Mouse (Mus musculus) forebrain, embryonic 13.5 days (tissue): ENCODE results near the gene Ptprd. TPM values are rescaled to one million over a fixed set of nuclear protein-coding genes. Genes with fewer than 3 reads are reported as not detected.

Experiments used
- ATAC-seq: fragments of 200-750 bp; cut with Nextera tagmentation; 2 replicates; pipeline ENCODE4 v1.8.0; 2017
- H3K27ac ChIP-seq: fragments of 300-500 bp; sonication (generic); 2 replicates; pipeline ENCODE4 v1.5.1; 2015; ENCODE audit warnings: inconsistent platforms, mild to moderate bottlenecking, moderate library complexity
- H3K27me3 ChIP-seq: fragments of 300-500 bp; sonication (generic); 2 replicates; pipeline ENCODE4 v1.6.1; 2015; ENCODE audit warnings: mild to moderate bottlenecking, inconsistent platforms
- H3K36me3 ChIP-seq: fragments of 300-500 bp; sonication (generic); 2 replicates; pipeline ENCODE4 v1.6.1; 2015; ENCODE audit warnings: mild to moderate bottlenecking, inconsistent platforms; ENCODE audit not compliant: poor library complexity, severe bottlenecking
- H3K4me1 ChIP-seq: fragments of 300-500 bp; sonication (generic); 2 replicates; pipeline ENCODE4 v1.6.1; 2015; ENCODE audit warnings: inconsistent platforms
- H3K4me2 ChIP-seq: fragments of 300-500 bp; sonication (generic); 2 replicates; pipeline ENCODE4 v1.6.1; 2015; ENCODE audit warnings: inconsistent platforms, mild to moderate bottlenecking, moderate library complexity
- H3K4me3 ChIP-seq: fragments of 300-500 bp; sonication (generic); 2 replicates; pipeline ENCODE4 v1.5.1; 2015; ENCODE audit warnings: mild to moderate bottlenecking, inconsistent platforms
- H3K9ac ChIP-seq: fragments of 300-500 bp; sonication (generic); 2 replicates; pipeline ENCODE4 v1.6.1; 2015; ENCODE audit warnings: mild to moderate bottlenecking, inconsistent platforms
- H3K9me3 ChIP-seq: fragments of 300-500 bp; sonication (generic); replicated peaks from 2 replicates; pipeline ENCODE4 v1.6.1; 2016; ENCODE audit warnings: inconsistent platforms
- WGBS: fragments of 180-500 bp; shearing (Covaris S2); methylation state at CpG from one replicate; pipeline ENCODE4 v1.1.7; 2015; 5-methylcytosine and 5-hydroxymethylcytosine counted together
- polyA plus RNA-seq: library from polyadenylated mRNA; unstranded; fragments of >200 nt; fragmentation: Nextera tagmentation; extraction: Ambion mirVana; gene quantifications from 2 replicates; pipeline ENCODE4 v1.2.1, GENCODE M21; 2015

The Ptprd gene
- 53.8 and 56.5 TPM in 2 replicates for polyA plus RNA-seq

DNA sequence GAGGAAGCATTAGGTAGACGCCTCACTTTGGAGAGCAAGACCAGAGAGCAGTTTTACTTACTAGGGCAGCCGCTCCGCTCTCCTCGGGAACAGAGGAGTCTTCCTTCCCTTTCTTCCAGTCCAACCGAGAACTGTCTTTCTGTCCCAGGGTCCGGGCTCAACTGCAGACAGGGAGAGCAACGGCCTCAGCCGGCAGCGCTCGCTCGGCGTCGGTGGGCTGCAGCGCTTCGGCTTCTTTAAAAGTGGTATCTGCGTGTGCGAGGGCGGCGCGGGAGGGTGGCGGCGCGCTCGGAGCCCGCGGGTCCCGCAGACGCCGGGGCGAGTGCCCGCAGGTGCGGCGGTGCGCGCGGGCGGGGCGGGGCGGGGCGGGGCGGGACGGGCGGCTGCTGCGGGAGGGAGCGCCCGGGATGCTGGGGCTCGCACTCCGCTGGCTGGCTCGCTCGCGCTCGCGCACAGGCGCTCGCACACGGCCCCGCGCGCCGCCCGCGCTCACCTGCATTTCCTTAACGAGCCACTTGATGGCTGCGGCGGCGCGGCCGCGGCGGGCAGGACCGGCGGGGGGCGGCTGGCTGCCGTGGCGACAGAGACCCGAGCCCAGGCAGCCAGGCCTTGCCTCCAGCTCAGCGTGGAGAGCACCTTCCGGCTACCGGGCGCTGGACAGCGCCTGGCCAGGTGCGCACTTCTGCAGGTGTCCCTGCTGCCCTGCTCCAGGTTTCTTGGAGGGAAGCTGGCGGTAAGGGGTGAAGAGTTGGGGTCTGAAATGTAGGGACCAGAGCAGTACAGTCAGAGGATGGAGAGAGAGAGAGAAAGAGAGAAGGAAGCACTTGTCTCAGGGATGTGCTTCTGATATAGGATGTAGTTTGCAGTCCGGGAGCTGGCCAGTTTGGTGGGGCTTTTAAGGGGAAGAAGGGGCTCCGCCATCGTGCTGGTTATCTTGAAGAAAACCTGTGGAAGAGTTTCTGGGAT lies at the start of gene Ptprd:
Ptprd (minus strand) TSS at position 433 of the 966 bp plus-strand sequence.
- peak; percentile 94 for ATAC-seq
- Histone ChIP-seq H3K27me3 (no peaks in the 10 kb centered on the region; the same call in 1 of the 2 replicates), H3K4me1 (0 out of 2 replicates have a peak, but pooled peaks cover 3% of the 10 kb centered on the region), H3K27ac (peak within 1 kb of the TSS; percentile 66), H3K4me3 (peak within 1 kb of the TSS; percentile 56), H3K4me2 (peak within 1 kb of the TSS; percentile 81), H3K9ac (peak within 1 kb of the TSS; percentile 65), H3K9me3 (no peaks in the 10 kb centered on the region), H3K36me3 (no peaks in the 10 kb centered on the region)
- under 1% methylated on average over 38 of the region's 86 CpGs for WGBS

GRCm38 (mm10) chr4:78235820-78236219 lies 24.1 kb upstream of the Ptprd start:
- Histone ChIP-seq H3K27me3 (no peaks in the 10 kb centered on the region), H3K27ac (no peak overlapping the region), H3K4me3 (no peak overlapping the region), H3K9ac (no peak overlapping the region), H3K9me3 (no peaks in the 10 kb centered on the region), H3K4me1 (no peaks in the 10 kb centered on the region), H3K4me2 (no peak overlapping the region), H3K36me3 (no peaks in the 10 kb centered on the region)
- no peak for ATAC-seq
- WGBS: 86% methylated on average over 2 of the region's 2 CpGs

DNA sequence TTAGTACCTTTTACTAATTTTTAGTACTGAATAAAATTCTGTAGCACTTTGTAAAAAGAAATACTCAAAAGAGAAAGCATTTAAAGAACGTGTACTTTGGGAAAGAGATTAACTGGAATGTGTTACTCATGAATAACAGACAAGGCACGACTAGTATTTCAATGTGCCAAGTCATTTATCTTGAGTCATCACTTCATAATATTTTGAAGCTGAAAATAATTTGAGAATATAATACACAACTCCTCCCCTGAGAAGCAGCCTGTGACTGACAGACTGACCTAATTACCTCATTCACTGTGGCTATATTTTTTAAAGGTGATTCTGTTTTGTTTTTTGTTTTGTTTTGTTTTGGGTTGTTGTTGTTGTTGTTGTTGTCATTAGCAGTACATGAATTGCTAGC lies 23.6 kb upstream of the Ptprd start:
- H3K27ac ChIP-seq: no peak overlapping the region
- H3K9ac ChIP-seq: no peak overlapping the region
- 73% methylated on average over 2 of the region's 2 CpGs for WGBS
- H3K4me2 ChIP-seq: no peak overlapping the region
- no peaks in the 10 kb centered on the region for H3K9me3 ChIP-seq
- H3K36me3 ChIP-seq: no peaks in the 10 kb centered on the region
- ATAC-seq: no peak
- H3K4me1 ChIP-seq: no peaks in the 10 kb centered on the region
- no peaks in the 10 kb centered on the region for H3K27me3 ChIP-seq
- no peak overlapping the region for H3K4me3 ChIP-seq

- H3K9me3 ChIP-seq: no peaks in the 10 kb centered on the region
- H3K9ac ChIP-seq: no peak overlapping the region
- ATAC-seq: no peak
- no peak overlapping the region for H3K4me3 ChIP-seq
- 55% methylated on average over 1 of the region's 1 CpGs for WGBS
- H3K4me2 ChIP-seq: no peak overlapping the region
- H3K4me1 ChIP-seq: no peaks in the 10 kb centered on the region
- no peaks in the 10 kb centered on the region for H3K36me3 ChIP-seq
- H3K27me3 ChIP-seq: no peaks in the 10 kb centered on the region
- H3K27ac ChIP-seq: no peak overlapping the region
Measured at GRCm38 (mm10) chr4:78234681-78235080, 22.9 kb upstream of the Ptprd start.

- WGBS: 68% methylated on average over 4 of the region's 4 CpGs
- 0 out of 2 replicates have a peak, but pooled peaks cover 3% of the 10 kb centered on the region for H3K4me1 ChIP-seq
- H3K4me3 ChIP-seq: no peak overlapping the region
- H3K9ac ChIP-seq: no peak overlapping the region
- H3K4me2 ChIP-seq: no peak overlapping the region
- H3K27ac ChIP-seq: no peak overlapping the region
- H3K27me3 ChIP-seq: no peaks in the 10 kb centered on the region; the same call in 1 of the 2 replicates
- H3K36me3 ChIP-seq: no peaks in the 10 kb centered on the region
- ATAC-seq: no peak
- no peaks in the 10 kb centered on the region for H3K9me3 ChIP-seq
Measured at GRCm38 (mm10) chr4:78213949-78214348, 2.2 kb upstream of the Ptprd start.

- H3K4me2 ChIP-seq: peak overlapping the region; percentile 81
- H3K27ac ChIP-seq: no peak overlapping the region
- 0 out of 2 replicates have a peak overlapping the region, but pooled peaks have one; percentile 65 for H3K9ac ChIP-seq
- H3K36me3 ChIP-seq: no peaks in the 10 kb centered on the region
- WGBS: 67% methylated on average over 4 of the region's 4 CpGs
- no peaks in the 10 kb centered on the region; the same call in 1 of the 2 replicates for H3K27me3 ChIP-seq
- ATAC-seq: no peak
- no peaks in the 10 kb centered on the region for H3K9me3 ChIP-seq
- H3K4me3 ChIP-seq: peak overlapping the region; percentile 56; the same call in 1 of the 2 replicates
- 0 out of 2 replicates have a peak, but pooled peaks cover 3% of the 10 kb centered on the region for H3K4me1 ChIP-seq
Measured at GRCm38 (mm10) chr4:78212941-78213340, 1.2 kb upstream of the Ptprd start.

- H3K4me3 ChIP-seq: peak overlapping the region; percentile 56
- H3K9me3 ChIP-seq: no peaks in the 10 kb centered on the region
- 17% methylated on average over 9 of the region's 9 CpGs for WGBS
- ATAC-seq: peak; percentile 15
- 0 out of 2 replicates have a peak, but pooled peaks cover 3% of the 10 kb centered on the region for H3K4me1 ChIP-seq
- H3K27ac ChIP-seq: peak overlapping the region; percentile 52
- no peaks in the 10 kb centered on the region for H3K36me3 ChIP-seq
- peak overlapping the region; percentile 81 for H3K4me2 ChIP-seq
- no peaks in the 10 kb centered on the region; the same call in 1 of the 2 replicates for H3K27me3 ChIP-seq
- H3K9ac ChIP-seq: peak overlapping the region; percentile 65
Measured at GRCm38 (mm10) chr4:78210878-78211528, 758 bp downstream of the Ptprd start.

- no peak overlapping the region for H3K27ac ChIP-seq
- no peak overlapping the region for H3K4me3 ChIP-seq
- H3K9me3 ChIP-seq: no peaks in the 10 kb centered on the region
- no peaks in the 10 kb centered on the region for H3K4me1 ChIP-seq
- no peak overlapping the region for H3K4me2 ChIP-seq
- H3K9ac ChIP-seq: no peak overlapping the region
- no peaks in the 10 kb centered on the region for H3K36me3 ChIP-seq
- H3K27me3 ChIP-seq: no peaks in the 10 kb centered on the region
- no peak for ATAC-seq
- 60% methylated on average over 3 of the region's 3 CpGs for WGBS
Measured at GRCm38 (mm10) chr4:78205018-78205417, 6.7 kb downstream of the Ptprd start.

- no peaks in the 10 kb centered on the region for H3K4me1 ChIP-seq
- H3K9me3 ChIP-seq: no peaks in the 10 kb centered on the region
- no peaks in the 10 kb centered on the region for H3K36me3 ChIP-seq
- 30% methylated on average over 1 of the region's 1 CpGs for WGBS
- H3K4me3 ChIP-seq: no peak overlapping the region
- no peak overlapping the region for H3K4me2 ChIP-seq
- H3K27ac ChIP-seq: no peak overlapping the region
- no peak overlapping the region for H3K9ac ChIP-seq
- peak; percentile 91 for ATAC-seq
- H3K27me3 ChIP-seq: no peaks in the 10 kb centered on the region
Measured at GRCm38 (mm10) chr4:78168447-78168846, 43.3 kb downstream of the Ptprd start.

- no peak overlapping the region for H3K4me2 ChIP-seq
- no peak overlapping the region for H3K4me3 ChIP-seq
- H3K27ac ChIP-seq: no peak overlapping the region
- ATAC-seq: no peak
- H3K4me1 ChIP-seq: no peaks in the 10 kb centered on the region
- H3K9me3 ChIP-seq: no peaks in the 10 kb centered on the region
- H3K27me3 ChIP-seq: no peaks in the 10 kb centered on the region
- WGBS: 76% methylated on average over 3 of the region's 3 CpGs
- H3K36me3 ChIP-seq: no peaks in the 10 kb centered on the region
- H3K9ac ChIP-seq: no peak overlapping the region
Measured at GRCm38 (mm10) chr4:78160451-78160850, 51.3 kb downstream of the Ptprd start.

- ATAC-seq: no peak
- Histone ChIP-seq H3K27ac (no peak overlapping the region), H3K4me3 (no peak overlapping the region), H3K9me3 (no peaks in the 10 kb centered on the region), H3K9ac (no peak overlapping the region), H3K4me2 (no peak overlapping the region), H3K4me1 (no peaks in the 10 kb centered on the region), H3K27me3 (no peaks in the 10 kb centered on the region), H3K36me3 (no peaks in the 10 kb centered on the region)
- WGBS: 23% methylated on average over 1 of the region's 1 CpGs
Measured at GRCm38 (mm10) chr4:78150561-78150960, 61.2 kb downstream of the Ptprd start.

GRCm38 (mm10) chr4:78142767-78143148 lies 69.0 kb downstream of the Ptprd start:
- Histone ChIP-seq H3K9me3 (no peaks in the 10 kb centered on the region), H3K27ac (no peak overlapping the region), H3K9ac (no peak overlapping the region), H3K4me1 (peaks cover 7% of the 10 kb centered on the region; the same call in 1 of the 2 replicates), H3K36me3 (no peaks in the 10 kb centered on the region), H3K27me3 (no peaks in the 10 kb centered on the region), H3K4me2 (no peak overlapping the region), H3K4me3 (no peak overlapping the region)
- no peak for ATAC-seq
- WGBS: 74% methylated on average over 1 of the region's 1 CpGs
